Mouse (Mus musculus): Measurements from ENCODE around the gene Hnrnpa2b1. TPM values are rescaled to one million over a fixed set of nuclear protein-coding genes. Genes with fewer than 3 reads are reported as not detected.

The Hnrnpa2b1 gene
- polyA plus RNA-seq (2014; fragmentation: Illumina TruSeq; extraction: RNeasy Lipid Tissue Mini Kit (QIAGEN cat#74804); ENCODE audit: low read depth, low replicate concordance), result 2,572 TPM

DNA sequence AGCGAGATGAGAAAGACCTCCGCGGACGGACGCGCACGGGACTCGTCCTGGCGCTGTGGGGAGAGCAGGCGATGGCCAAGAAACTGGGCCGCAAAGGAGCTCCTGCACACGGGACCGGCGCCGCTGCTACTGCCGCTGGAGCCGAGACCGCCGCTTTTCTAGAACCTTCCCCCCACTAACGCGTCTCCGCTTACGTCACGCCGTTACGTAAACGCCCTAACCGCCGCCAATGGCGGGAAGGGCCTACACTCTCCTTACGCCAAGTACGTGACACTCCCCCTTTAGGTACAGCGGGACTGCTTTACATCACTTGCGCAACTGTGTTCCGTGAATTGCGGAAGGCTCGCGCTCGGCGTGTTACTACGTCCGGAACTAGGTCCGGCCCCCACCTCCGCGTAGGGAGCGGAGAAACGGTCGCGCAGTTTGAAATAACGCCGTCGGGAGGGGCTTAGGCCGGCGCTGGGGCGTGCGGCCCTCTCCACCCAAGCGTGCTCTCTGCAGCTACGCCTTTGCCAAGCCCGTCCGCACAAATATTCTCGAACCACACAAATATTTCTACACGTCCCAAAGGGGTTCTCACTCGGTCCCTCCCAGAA lies at the start of gene Hnrnpa2b1:
TSS of gene Hnrnpa2b1 (minus strand) at position 180 of the 596 bp plus-strand sequence.

DNA sequence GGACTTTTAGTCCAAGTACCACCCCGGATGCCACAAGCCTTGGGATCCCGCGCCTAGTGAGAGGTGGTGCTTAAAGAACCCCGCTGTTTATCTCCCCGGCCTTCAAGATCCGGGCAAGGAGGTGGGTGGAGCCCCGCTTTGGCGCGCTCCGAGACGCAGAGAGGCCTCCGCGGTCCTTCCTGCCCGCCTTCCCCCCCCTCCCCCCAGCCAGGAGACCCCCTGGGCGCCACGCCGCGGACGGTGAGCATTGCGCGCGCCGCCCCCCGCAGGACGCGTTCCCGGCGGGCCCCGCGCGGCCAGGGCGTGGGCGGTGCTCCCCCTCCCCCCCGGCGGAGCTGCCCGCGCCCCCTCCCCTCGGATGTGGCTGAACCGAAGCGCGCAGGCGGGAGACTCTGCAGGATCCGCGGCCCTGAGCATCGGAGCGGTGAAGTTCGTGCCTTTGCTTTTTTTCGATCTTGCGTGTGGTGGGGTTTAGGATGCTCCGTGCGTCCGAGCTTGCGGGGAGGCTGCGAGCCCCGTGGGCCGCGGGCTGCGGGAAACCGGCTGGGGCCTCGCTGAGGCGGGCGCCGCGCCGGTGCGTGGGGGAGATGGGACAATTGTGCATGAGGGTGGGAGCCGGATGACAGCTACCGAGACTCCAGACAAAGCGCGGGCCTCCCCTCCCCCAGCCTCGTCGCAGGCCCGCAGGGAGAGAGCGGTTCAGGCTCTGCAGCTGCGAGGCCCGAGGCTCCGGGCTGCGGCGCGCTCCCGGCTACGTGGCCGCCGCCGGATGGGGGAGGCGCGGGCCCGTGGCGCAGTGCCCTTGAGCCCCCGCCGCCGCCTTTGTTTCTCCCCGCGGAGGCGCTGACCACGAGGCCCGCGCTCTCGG lies 851 bp upstream of the Hnrnpa2b1 start, which contains the start of gene Cbx3:
TSS of gene Cbx3 (plus strand) at position 50 of the 868 bp plus-strand sequence.

DNA sequence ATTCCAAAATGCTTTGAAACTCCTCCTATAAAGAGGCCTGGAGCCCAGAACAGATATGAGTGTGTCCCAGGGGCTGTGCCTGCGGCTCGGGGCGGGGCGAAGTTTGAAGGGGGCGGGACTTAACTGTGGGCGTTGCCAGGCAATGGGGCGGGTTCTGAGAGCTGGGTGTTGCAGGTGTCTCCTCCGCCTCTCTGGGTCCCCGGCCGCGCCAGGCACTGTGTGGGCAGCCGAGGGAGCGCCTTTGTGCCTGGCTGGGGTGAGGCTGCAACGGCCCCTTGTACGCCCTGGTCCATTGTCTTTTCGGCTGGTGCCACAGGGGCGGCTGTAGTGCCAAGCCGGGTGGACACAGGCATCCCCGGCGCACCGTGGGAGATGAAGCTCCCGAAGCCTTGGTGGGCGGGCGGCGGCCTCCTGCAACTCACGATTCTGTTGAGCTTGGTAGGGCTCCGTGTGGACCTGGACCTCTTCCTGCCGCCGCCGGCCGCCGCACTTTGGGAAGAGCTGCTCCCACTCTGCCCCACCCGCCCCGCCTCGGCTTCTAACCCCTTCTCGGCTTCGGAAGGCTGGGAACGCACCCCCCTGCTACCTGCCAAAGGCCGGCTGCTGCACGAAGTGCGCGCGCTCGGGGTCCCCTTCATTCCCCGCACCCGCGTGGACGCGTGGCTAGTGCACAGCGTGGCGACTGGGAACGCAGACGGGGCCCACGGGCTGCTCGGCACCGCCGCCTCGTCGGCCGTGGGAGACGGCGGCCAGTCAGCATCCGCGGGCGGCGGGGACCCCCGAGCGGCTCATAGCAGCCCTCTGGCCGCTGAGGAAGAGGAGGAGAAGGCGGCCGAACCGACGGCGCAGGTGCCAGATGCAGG lies 36.9 kb downstream of the Hnrnpa2b1 start, which contains the start of gene Nfe2l3:
TSS of gene Nfe2l3 (plus strand) at position 136 of the 863 bp plus-strand sequence.

Other genes starting within 250 kb of the Hnrnpa2b1 start
- 0.52 TPM for gene Nfe2l3, start 37.2 kb downstream of the Hnrnpa2b1 start, polyA plus RNA-seq (2014; fragmentation: Illumina TruSeq; extraction: RNeasy Lipid Tissue Mini Kit (QIAGEN cat#74804); ENCODE audit: low read depth, low replicate concordance)
- gene Cbx3, start 466 bp upstream of the Hnrnpa2b1 start, polyA plus RNA-seq (2014; fragmentation: Illumina TruSeq; extraction: RNeasy Lipid Tissue Mini Kit (QIAGEN cat#74804); ENCODE audit: low read depth, low replicate concordance), result 412 TPM
- 68.1 TPM for gene Snx10, start 54.0 kb upstream of the Hnrnpa2b1 start, polyA plus RNA-seq (2014; fragmentation: Illumina TruSeq; extraction: RNeasy Lipid Tissue Mini Kit (QIAGEN cat#74804); ENCODE audit: low read depth, low replicate concordance)